Mouse (Mus musculus): ENCODE results near the gene Gm10277. TPM values are rescaled to one million over a fixed set of nuclear protein-coding genes. Genes with fewer than 3 reads are reported as not detected.
A peak's percentile ranks its signal among the peaks of the same experiment; 100 is the strongest.

Gm10277 gene
- polyA plus RNA-seq, 1 experiment, result not detected

- no peaks in the 10 kb centered on the region for H3K36me3 ChIP-seq (ENCODE audit: control insufficient read depth, insufficient read depth, low read length)
- peaks cover 70% of the 10 kb centered on the region for H3K4me1 ChIP-seq (ENCODE audit: control insufficient read depth, insufficient read depth, low read length)
- H3K4me3 ChIP-seq (ENCODE audit: insufficient read depth, low read depth, low read length), result peak overlapping the region; percentile 7; the same call in 1 of the 2 replicates
- peak overlapping the region; percentile 98 for H3K27ac ChIP-seq (ENCODE audit: insufficient read depth, low read depth, low read length)
- WGBS, result 21% methylated on average over 18 of the region's 18 CpGs
- DNase-seq, result peak; percentile 69
- no peaks in the 10 kb centered on the region for H3K27me3 ChIP-seq (replicated peaks; ENCODE audit: control insufficient read depth, insufficient read depth, low read length)
- TF ChIP-seq POLR2A (IDR thresholded peaks at IDR 0.05; ENCODE audit: low read depth, low read length) (no peak), CTCF (conservative IDR thresholded peaks at IDR 0.05; ENCODE audit: insufficient read depth, insufficient read length, low read depth, low read length) (peak; percentile 50)
These were observed 3.5 kb downstream of the Gm10277 start for GRCm38 (mm10) chr11:77783747-77784646.

- 18% methylated on average over 10 of the region's 10 CpGs for WGBS
- no peak overlapping the region for H3K4me3 ChIP-seq (ENCODE audit: insufficient read depth, low read depth, low read length)
- H3K27me3 ChIP-seq (replicated peaks; ENCODE audit: control insufficient read depth, insufficient read depth, low read length), result no peaks in the 10 kb centered on the region
- peak overlapping the region; percentile 98 for H3K27ac ChIP-seq (ENCODE audit: insufficient read depth, low read depth, low read length)
- no peak for TF ChIP-seq POLR2A (IDR thresholded peaks at IDR 0.05; ENCODE audit: low read depth, low read length)
- no peak for TF ChIP-seq CTCF (conservative IDR thresholded peaks at IDR 0.05; ENCODE audit: insufficient read depth, insufficient read length, low read depth, low read length)
- H3K4me1 ChIP-seq (ENCODE audit: control insufficient read depth, insufficient read depth, low read length), result peaks cover 75% of the 10 kb centered on the region
- H3K36me3 ChIP-seq (ENCODE audit: control insufficient read depth, insufficient read depth, low read length), result peaks cover under 1% of the 10 kb centered on the region; the same call in 1 of the 2 replicates
- peak; percentile 82 for DNase-seq
These were observed 4.3 kb downstream of the Gm10277 start for GRCm38 (mm10) chr11:77783211-77783746.

- Histone ChIP-seq H3K36me3 (ENCODE audit: control insufficient read depth, insufficient read depth, low read length) (peaks cover 6% of the 10 kb centered on the region), H3K4me3 (ENCODE audit: insufficient read depth, low read depth, low read length) (no peak overlapping the region), H3K27me3 (replicated peaks; ENCODE audit: control insufficient read depth, insufficient read depth, low read length) (no peaks in the 10 kb centered on the region), H3K4me1 (ENCODE audit: control insufficient read depth, insufficient read depth, low read length) (peaks cover 74% of the 10 kb centered on the region), H3K27ac (ENCODE audit: insufficient read depth, low read depth, low read length) (peak overlapping the region; percentile 72)
- no peak for DNase-seq
- WGBS, result 60% methylated on average over 7 of the region's 7 CpGs
- TF ChIP-seq POLR2A (IDR thresholded peaks at IDR 0.05; ENCODE audit: low read depth, low read length) (no peak), CTCF (conservative IDR thresholded peaks at IDR 0.05; ENCODE audit: insufficient read depth, insufficient read length, low read depth, low read length) (no peak)
These were observed 5.3 kb downstream of the Gm10277 start for GRCm38 (mm10) chr11:77782104-77782815.

GRCm38 (mm10) chr11:77781088-77781487 is 6.5 kb downstream of the Gm10277 start:
- 57% methylated on average over 7 of the region's 7 CpGs for WGBS
- Histone ChIP-seq H3K27ac (ENCODE audit: insufficient read depth, low read depth, low read length) (peak overlapping the region; percentile 20; the same call in 1 of the 2 replicates), H3K36me3 (ENCODE audit: control insufficient read depth, insufficient read depth, low read length) (peaks cover 6% of the 10 kb centered on the region), H3K4me3 (ENCODE audit: insufficient read depth, low read depth, low read length) (no peak overlapping the region), H3K27me3 (replicated peaks; ENCODE audit: control insufficient read depth, insufficient read depth, low read length) (no peaks in the 10 kb centered on the region), H3K4me1 (ENCODE audit: control insufficient read depth, insufficient read depth, low read length) (peaks cover 68% of the 10 kb centered on the region)
- TF ChIP-seq POLR2A (IDR thresholded peaks at IDR 0.05; ENCODE audit: low read depth, low read length) (no peak), CTCF (conservative IDR thresholded peaks at IDR 0.05; ENCODE audit: insufficient read depth, insufficient read length, low read depth, low read length) (no peak)
- DNase-seq, result no peak

- TF ChIP-seq POLR2A (IDR thresholded peaks at IDR 0.05; ENCODE audit: low read depth, low read length) (no peak), CTCF (conservative IDR thresholded peaks at IDR 0.05; ENCODE audit: insufficient read depth, insufficient read length, low read depth, low read length) (no peak)
- Histone ChIP-seq H3K36me3 (ENCODE audit: control insufficient read depth, insufficient read depth, low read length) (peaks cover 6% of the 10 kb centered on the region), H3K4me1 (ENCODE audit: control insufficient read depth, insufficient read depth, low read length) (peaks cover 53% of the 10 kb centered on the region), H3K4me3 (ENCODE audit: insufficient read depth, low read depth, low read length) (no peak overlapping the region), H3K27me3 (replicated peaks; ENCODE audit: control insufficient read depth, insufficient read depth, low read length) (no peaks in the 10 kb centered on the region), H3K27ac (ENCODE audit: insufficient read depth, low read depth, low read length) (peak overlapping the region; percentile 36; the same call in 1 of the 2 replicates)
- 28% methylated on average over 1 of the region's 1 CpGs for WGBS
- DNase-seq, result no peak
These were observed 8.3 kb downstream of the Gm10277 start for GRCm38 (mm10) chr11:77779240-77779639.

GRCm38 (mm10) chr11:77777937-77778336 is 9.6 kb downstream of the Gm10277 start:
- TF ChIP-seq POLR2A (IDR thresholded peaks at IDR 0.05; ENCODE audit: low read depth, low read length) (no peak), CTCF (conservative IDR thresholded peaks at IDR 0.05; ENCODE audit: insufficient read depth, insufficient read length, low read depth, low read length) (no peak)
- no peak overlapping the region for H3K4me3 ChIP-seq (ENCODE audit: insufficient read depth, low read depth, low read length)
- WGBS, result 91% methylated on average over 17 of the region's 17 CpGs
- peaks cover 49% of the 10 kb centered on the region for H3K4me1 ChIP-seq (ENCODE audit: control insufficient read depth, insufficient read depth, low read length)
- 0 out of 2 replicates have a peak overlapping the region, but pooled peaks have one; percentile 0 for H3K27ac ChIP-seq (ENCODE audit: insufficient read depth, low read depth, low read length)
- H3K36me3 ChIP-seq (ENCODE audit: control insufficient read depth, insufficient read depth, low read length), result peaks cover 6% of the 10 kb centered on the region
- DNase-seq, result no peak
- no peaks in the 10 kb centered on the region for H3K27me3 ChIP-seq (replicated peaks; ENCODE audit: control insufficient read depth, insufficient read depth, low read length)

Data from kidney, adult 2 months (tissue).